Mouse (Mus musculus) intestine, postnatal 0 days (tissue): ENCODE results near the gene Tnfsf14. TPM values are rescaled to one million over a fixed set of nuclear protein-coding genes. Genes with fewer than 3 reads are reported as not detected.

Experiments used
- ATAC-seq: fragments of 200-750 bp; cut with Nextera tagmentation; 2 replicates; pipeline ENCODE4 v1.8.0; 2017; ENCODE audit warnings: mild to moderate bottlenecking, moderate TSS enrichment, moderate library complexity
- H3K27ac ChIP-seq: fragments of 300-500 bp; sonication (generic); 2 replicates; pipeline ENCODE4 v1.5.1; 2014; ENCODE audit warnings: mild to moderate bottlenecking, low read depth, low read length, moderate library complexity
- H3K27me3 ChIP-seq: fragments of 300-500 bp; sonication (generic); replicated peaks from 2 replicates; pipeline ENCODE4 v1.6.1; 2014; ENCODE audit warnings: low read length, mixed read lengths; ENCODE audit not compliant: control insufficient read depth, insufficient read depth
- H3K36me3 ChIP-seq: fragments of 300-500 bp; sonication (generic); 2 replicates; pipeline ENCODE4 v1.6.1; 2014; ENCODE audit warnings: mild to moderate bottlenecking, moderate library complexity; ENCODE audit not compliant: control insufficient read depth, insufficient read depth
- H3K4me1 ChIP-seq: fragments of 300-500 bp; sonication (generic); replicated peaks from 2 replicates; pipeline ENCODE4 v1.6.1; 2014; ENCODE audit warnings: antibody characterized with exemption, low read length, mixed read lengths; ENCODE audit not compliant: control insufficient read depth, insufficient read depth
- H3K4me2 ChIP-seq: fragments of 300-500 bp; sonication (generic); replicated peaks from 2 replicates; pipeline ENCODE4 v1.6.1; 2014; ENCODE audit warnings: low read depth, mild to moderate bottlenecking, moderate library complexity
- H3K4me3 ChIP-seq: fragments of 300-500 bp; sonication (generic); 2 replicates; pipeline ENCODE4 v1.5.1; 2014; ENCODE audit warnings: low read depth, low read length
- H3K9ac ChIP-seq: fragments of 300-500 bp; sonication (generic); 2 replicates; pipeline ENCODE4 v1.6.1; 2014; ENCODE audit warnings: mild to moderate bottlenecking, low read depth, low read length
- H3K9me3 ChIP-seq: fragments of 300-500 bp; sonication (generic); 2 replicates; pipeline ENCODE4 v1.6.1; 2016; ENCODE audit warnings: mixed run types; ENCODE audit not compliant: control insufficient read depth
- CTCF ChIP-seq: sonication (generic); IDR thresholded peaks from 2 replicates; pipeline ENCODE4 v1.5.1; 2016; ENCODE audit warnings: low read depth, mild to moderate bottlenecking, control low read depth, antibody characterized with exemption, moderate library complexity
- WGBS: fragments of 180-500 bp; shearing (Covaris S2); extraction: QIAGEN DNeasy Blood & Tissue Kit; methylation state at CpG from one replicate; pipeline ENCODE4 v1.1.7; 2014; 5-methylcytosine and 5-hydroxymethylcytosine counted together
- microRNA-seq: library from miRNA; unstranded; fragments of <30 nt; microRNA quantifications from one replicate; pipeline ENCODE4, GENCODE M21; 2016
- polyA plus RNA-seq: library from polyadenylated mRNA; unstranded; fragments of >200 nt; fragmentation: Nextera tagmentation; extraction: Ambion mirVana; gene quantifications from 2 replicates; pipeline ENCODE4 v1.2.1, GENCODE M21; 2015

Tnfsf14 gene
- polyA plus RNA-seq, 1 experiment from 2014 or later, result 0.12 TPM

DNA sequence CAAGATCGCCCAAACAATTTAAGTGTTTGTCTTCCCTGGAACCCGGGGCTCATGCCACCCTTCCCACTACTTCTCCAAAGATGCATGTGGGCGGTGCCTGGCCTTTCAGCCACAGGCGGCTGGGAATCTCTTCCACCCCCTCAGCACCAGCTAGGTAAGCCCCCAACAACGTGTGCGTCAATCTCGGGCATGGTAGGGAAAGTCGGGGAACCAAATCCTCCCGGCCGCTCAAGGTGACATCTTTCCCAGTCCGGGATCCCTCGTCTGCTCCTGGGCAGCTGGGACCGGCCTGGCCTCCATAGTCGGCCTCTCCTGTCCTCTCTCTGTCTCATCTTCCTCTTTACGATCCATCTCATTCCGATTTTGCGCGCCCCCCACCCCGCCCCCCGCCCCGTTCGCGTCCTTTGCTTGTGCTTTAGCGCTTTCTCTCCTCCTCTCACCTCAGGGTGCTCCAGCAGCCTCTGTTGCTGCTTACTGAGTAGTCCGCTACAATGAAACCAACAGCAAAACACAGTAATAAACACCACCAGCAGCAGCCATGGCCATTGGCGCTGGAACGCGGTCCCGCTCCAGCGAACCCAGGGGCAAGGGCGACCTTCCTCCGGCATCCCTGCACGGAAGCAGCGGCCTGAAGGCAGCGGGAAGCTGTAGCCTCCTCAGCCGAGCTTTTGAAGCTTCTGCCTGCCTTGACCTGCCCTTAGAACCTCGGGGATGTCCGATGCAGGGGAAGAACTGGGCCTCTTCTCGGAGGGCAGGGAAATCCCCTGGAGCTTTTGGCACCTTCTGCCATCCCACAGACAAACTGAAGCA is 44.8 kb downstream of the Tnfsf14 start, which contains the start of gene Cd70:
Gene Cd70, minus strand, starts transcription at position 784 of the 810 bp plus-strand sequence.
- Histone ChIP-seq H3K9me3 (0 out of 2 replicates have a peak, but pooled peaks cover 5% of the 10 kb centered on the region), H3K4me3 (peak within 1 kb of the TSS; percentile 13), H3K27me3 (peaks cover 35% of the 10 kb centered on the region), H3K36me3 (no peaks in the 10 kb centered on the region), H3K9ac (no peak within 1 kb of the TSS), H3K27ac (no peak within 1 kb of the TSS), H3K4me2 (peak within 1 kb of the TSS; percentile 43), H3K4me1 (no peaks in the 10 kb centered on the region)
- WGBS, result 9% methylated on average over 39 of the region's 39 CpGs
- TF ChIP-seq CTCF, result no peak
- no peak for ATAC-seq

DNA sequence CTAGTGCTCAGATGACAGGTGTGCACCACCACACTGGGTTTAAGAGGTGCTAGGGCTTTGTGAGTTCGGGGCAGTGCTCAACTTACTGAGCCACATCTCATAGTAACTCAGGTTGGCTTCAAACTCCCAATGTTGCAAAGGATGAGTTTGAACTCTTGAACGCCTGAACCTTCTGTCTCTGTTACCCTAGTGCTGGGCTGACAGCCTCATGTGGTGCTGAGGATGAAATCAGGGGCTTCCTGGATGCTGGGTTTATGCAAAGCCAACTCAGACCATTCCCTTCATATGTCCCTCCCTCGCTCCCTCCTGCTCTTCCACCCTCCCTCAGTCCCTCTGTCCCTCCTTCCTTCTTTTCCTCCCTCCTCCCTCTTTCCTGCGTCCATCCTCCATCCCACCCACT is 45.6 kb downstream of the Tnfsf14 start:
- Histone ChIP-seq H3K9me3 (0 out of 2 replicates have a peak, but pooled peaks cover 5% of the 10 kb centered on the region), H3K4me1 (no peaks in the 10 kb centered on the region), H3K27me3 (peaks cover 35% of the 10 kb centered on the region), H3K27ac (no peak overlapping the region), H3K4me3 (no peak overlapping the region), H3K4me2 (no peak overlapping the region), H3K36me3 (no peaks in the 10 kb centered on the region), H3K9ac (no peak overlapping the region)
- ATAC-seq, result no peak
- WGBS, result 75% methylated on average over 4 of the region's 4 CpGs
- no peak for TF ChIP-seq CTCF

DNA sequence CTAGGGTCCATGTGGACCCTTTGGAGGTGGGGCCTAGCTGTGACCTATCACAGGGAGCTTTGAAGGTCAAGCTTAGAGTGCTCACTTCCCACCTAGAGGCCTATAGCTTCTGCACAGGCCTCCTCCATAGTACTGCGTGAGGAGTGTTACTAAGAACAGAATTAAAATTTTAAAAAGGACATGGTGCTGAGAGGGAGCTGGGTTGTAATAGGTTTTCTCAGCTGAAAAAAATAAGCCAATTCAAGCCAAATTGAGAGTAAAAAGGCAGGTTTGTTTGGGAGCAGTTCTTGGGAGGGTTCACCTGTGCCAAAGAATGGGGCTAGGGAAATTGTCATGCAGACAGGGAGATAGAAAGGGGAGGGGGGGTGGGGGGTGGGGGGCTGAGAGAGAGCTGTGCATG is 48.9 kb downstream of the Tnfsf14 start:
- ATAC-seq, result no peak
- TF ChIP-seq CTCF, result no peak
- no peak overlapping the region for H3K27ac ChIP-seq
- 89% methylated on average over 1 of the region's 1 CpGs for WGBS
- no peak overlapping the region for H3K4me2 ChIP-seq
- H3K27me3 ChIP-seq, result peaks cover 31% of the 10 kb centered on the region
- no peak overlapping the region for H3K9ac ChIP-seq
- H3K36me3 ChIP-seq, result no peaks in the 10 kb centered on the region
- H3K9me3 ChIP-seq, result no peaks in the 10 kb centered on the region
- no peak overlapping the region for H3K4me3 ChIP-seq
- H3K4me1 ChIP-seq, result no peaks in the 10 kb centered on the region

DNA sequence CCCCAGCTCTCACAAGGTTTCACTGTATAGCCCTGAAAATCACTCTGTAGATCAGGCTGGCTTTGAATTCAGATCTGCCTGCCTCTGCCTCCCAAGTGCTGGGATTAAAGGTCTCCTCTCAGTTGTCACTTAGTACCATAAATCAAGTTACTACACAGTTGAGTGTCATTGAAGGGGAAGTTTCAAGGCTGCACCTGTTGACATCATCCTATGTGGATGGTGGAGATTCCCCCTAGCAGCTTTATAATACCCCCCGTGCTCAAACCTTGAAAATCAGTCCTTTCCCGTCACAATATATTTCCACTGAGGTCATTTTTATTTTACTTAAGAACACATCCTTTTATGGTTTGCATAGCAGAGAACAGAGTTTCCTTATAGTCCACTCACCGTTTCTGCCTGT is 50.3 kb downstream of the Tnfsf14 start:
- Histone ChIP-seq H3K4me2 (no peak overlapping the region), H3K27ac (no peak overlapping the region), H3K4me3 (no peak overlapping the region), H3K9me3 (no peaks in the 10 kb centered on the region), H3K36me3 (no peaks in the 10 kb centered on the region), H3K9ac (no peak overlapping the region), H3K27me3 (peaks cover 17% of the 10 kb centered on the region), H3K4me1 (no peaks in the 10 kb centered on the region)
- no peak for ATAC-seq
- TF ChIP-seq CTCF, result no peak
- 69% methylated on average over 3 of the region's 3 CpGs for WGBS

DNA sequence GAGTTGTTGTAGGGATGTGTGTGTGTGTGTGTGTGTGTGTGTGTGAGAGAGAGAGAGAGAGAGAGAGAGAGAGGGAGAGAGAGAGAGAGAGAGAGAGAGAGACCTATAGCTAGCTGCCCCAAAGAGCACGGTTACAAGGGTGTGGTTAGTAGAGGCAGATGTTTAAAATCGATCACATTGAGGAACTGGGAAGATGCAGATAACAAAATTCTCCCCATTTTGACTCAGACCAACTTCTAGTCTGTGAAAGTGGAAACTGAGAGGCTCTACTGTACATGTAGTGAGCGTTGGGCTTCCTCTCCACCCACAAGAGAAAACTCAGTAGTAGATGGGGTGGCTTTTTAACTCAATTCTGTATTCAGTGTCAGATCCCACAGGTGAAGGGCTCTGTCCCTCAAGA is 54.3 kb downstream of the Tnfsf14 start:
- Histone ChIP-seq H3K27me3 (no peaks in the 10 kb centered on the region), H3K9ac (no peak overlapping the region), H3K36me3 (no peaks in the 10 kb centered on the region), H3K27ac (no peak overlapping the region), H3K9me3 (no peaks in the 10 kb centered on the region), H3K4me3 (no peak overlapping the region), H3K4me1 (no peaks in the 10 kb centered on the region), H3K4me2 (no peak overlapping the region)
- TF ChIP-seq CTCF, result no peak
- 74% methylated on average over 3 of the region's 3 CpGs for WGBS
- no peak for ATAC-seq

Small RNA genes lying within 50 kb of the gene (microRNA-seq; reads per million reads assigned to microRNA genes)
- gene Mir6978, result not detected

Other genes starting within 250 kb of the Tnfsf14 start
- gene Acer1, start 212.1 kb downstream of the Tnfsf14 start, polyA plus RNA-seq, result 0.44 and 0.65 TPM in 2 replicates
- gene Clpp, start 203.9 kb downstream of the Tnfsf14 start, polyA plus RNA-seq, result 77.5 and 78.0 TPM in 2 replicates
- 25.7 and 28.7 TPM in 2 replicates for gene Alkbh7, start 196.8 kb downstream of the Tnfsf14 start, polyA plus RNA-seq
- gene Pspn, start 194.2 kb downstream of the Tnfsf14 start, polyA plus RNA-seq, result not detected in 2 replicates
- gene Gtf2f1, start 182.9 kb downstream of the Tnfsf14 start, polyA plus RNA-seq, result 43.3 and 43.5 TPM in 2 replicates
- 0.22 and 0.25 TPM in 2 replicates for gene Gm17949, start 182.7 kb downstream of the Tnfsf14 start, polyA plus RNA-seq
- gene Khsrp, start 162.7 kb downstream of the Tnfsf14 start, polyA plus RNA-seq, result 18.8 and 19.9 TPM in 2 replicates
- not detected in 2 replicates for gene Slc25a41, start 152.5 kb downstream of the Tnfsf14 start, polyA plus RNA-seq
- gene Crb3, start 135.1 kb downstream of the Tnfsf14 start, polyA plus RNA-seq, result 121 and 130 TPM in 2 replicates
- 4.8 and 5.1 TPM in 2 replicates for gene Slc25a23, start 134.3 kb downstream of the Tnfsf14 start, polyA plus RNA-seq
- gene Dennd1c, start 115.7 kb downstream of the Tnfsf14 start, polyA plus RNA-seq, result 5.2 and 5.3 TPM in 2 replicates
- gene Tubb4a, start 106.4 kb downstream of the Tnfsf14 start, polyA plus RNA-seq, result 12.6 and 14.6 TPM in 2 replicates
- gene Tnfsf9, start 88.9 kb downstream of the Tnfsf14 start, polyA plus RNA-seq, result 1.2 and 1.6 TPM in 2 replicates
- gene Cd70, start 44.4 kb downstream of the Tnfsf14 start, polyA plus RNA-seq, result not detected in 2 replicates
- 19.5 TPM in 2 replicates for gene C3, start 34.0 kb upstream of the Tnfsf14 start, polyA plus RNA-seq
- gene Gpr108, start 54.3 kb upstream of the Tnfsf14 start, polyA plus RNA-seq, result 14.7 and 16.2 TPM in 2 replicates
- gene Trip10, start 55.3 kb upstream of the Tnfsf14 start, polyA plus RNA-seq, result 26.3 and 31.6 TPM in 2 replicates
- 1.1 and 1.5 TPM in 2 replicates for gene Vav1, start 84.9 kb upstream of the Tnfsf14 start, polyA plus RNA-seq
- gene Adgre1, start 164.5 kb upstream of the Tnfsf14 start, polyA plus RNA-seq, result 2.6 and 3.1 TPM in 2 replicates